Mouse (Mus musculus) limb, embryonic 12.5 days (tissue): ENCODE data around the gene Cdyl. TPM values are rescaled to one million over a fixed set of nuclear protein-coding genes. Genes with fewer than 3 reads are reported as not detected.

Experiments used
- ATAC-seq: fragments of 200-750 bp; cut with Nextera tagmentation; 2 replicates; pipeline ENCODE4 v1.8.0; 2017; ENCODE audit warnings: low read depth, moderate TSS enrichment; ENCODE audit not compliant: insufficient number of reproducible peaks, insufficient read depth, low FRiP score, low TSS enrichment
- H3K27ac ChIP-seq: fragments of 300-500 bp; sonication (generic); 2 replicates; pipeline ENCODE4 v1.5.1; 2016; ENCODE audit warnings: mild to moderate bottlenecking, moderate library complexity
- H3K27me3 ChIP-seq: fragments of 300-500 bp; sonication (generic); 2 replicates; pipeline ENCODE4 v1.6.1; 2016; ENCODE audit warnings: mild to moderate bottlenecking, moderate library complexity
- H3K36me3 ChIP-seq: fragments of 300-500 bp; sonication (generic); 2 replicates; pipeline ENCODE4 v1.6.1; 2016; ENCODE audit warnings: mild to moderate bottlenecking, moderate library complexity
- H3K4me1 ChIP-seq: fragments of 300-500 bp; sonication (generic); replicated peaks from 2 replicates; pipeline ENCODE4 v1.6.1; 2016
- H3K4me2 ChIP-seq: fragments of 300-500 bp; sonication (generic); 2 replicates; pipeline ENCODE4 v1.6.1; 2016; ENCODE audit warnings: mild to moderate bottlenecking, moderate library complexity
- H3K4me3 ChIP-seq: fragments of 300-500 bp; sonication (generic); replicated peaks from 2 replicates; pipeline ENCODE4 v1.5.1; 2016; ENCODE audit warnings: mild to moderate bottlenecking
- H3K9ac ChIP-seq: fragments of 300-500 bp; sonication (generic); replicated peaks from 2 replicates; pipeline ENCODE4 v1.6.1; 2016; ENCODE audit warnings: mild to moderate bottlenecking, moderate library complexity
- H3K9me3 ChIP-seq: fragments of 300-500 bp; sonication (generic); 2 replicates; pipeline ENCODE4 v1.6.1; 2016; ENCODE audit warnings: mild to moderate bottlenecking, moderate library complexity
- WGBS: fragments of 180-500 bp; shearing (Covaris S2); methylation state at CpG from one replicate; pipeline ENCODE4 v1.1.7; 2016; 5-methylcytosine and 5-hydroxymethylcytosine counted together
- polyA plus RNA-seq: library from polyadenylated mRNA; unstranded; fragments of >200 nt; fragmentation: Nextera tagmentation; extraction: Ambion mirVana; gene quantifications from 2 replicates; pipeline ENCODE4 v1.2.1, GENCODE M21; 2016

Gene Cdyl
- 20.7 and 21.3 TPM in 2 replicates for polyA plus RNA-seq

DNA sequence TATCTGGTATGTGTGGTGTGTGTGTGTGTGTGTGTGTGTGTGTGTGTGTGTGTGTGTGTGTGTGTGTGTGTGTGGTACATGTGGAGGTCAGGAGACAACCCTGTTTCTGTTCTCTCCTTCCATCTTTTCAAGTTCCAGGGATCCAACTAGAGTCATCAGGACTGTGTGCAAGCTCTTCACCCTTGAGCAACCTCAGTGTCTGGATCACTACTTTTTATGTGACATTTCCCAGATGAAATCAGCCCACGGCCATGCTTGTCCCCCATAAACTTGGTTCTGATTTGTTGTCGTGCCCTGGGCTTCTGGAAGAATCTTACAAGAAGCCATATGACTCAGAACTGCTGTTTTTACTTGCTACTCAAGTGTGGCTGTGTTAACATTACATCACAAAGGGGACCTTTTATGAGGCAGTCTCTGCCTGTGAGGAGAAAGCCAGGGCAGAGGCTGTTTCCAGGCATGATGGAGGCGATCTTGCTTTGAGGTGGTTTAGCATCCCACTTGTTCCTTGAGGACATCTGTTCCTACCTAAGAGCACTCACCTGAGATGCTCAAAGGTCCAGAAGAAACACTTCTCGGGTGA lies at the start of gene Cdyl:
Gene Cdyl (plus strand): TSS at position 428 of the 580 bp plus-strand sequence.
- 56% methylated on average over 4 of the region's 4 CpGs for WGBS

GRCm38 (mm10) chr13:35610718-35611117 lies 48.9 kb upstream of the Cdyl start:
- H3K4me3 ChIP-seq: no peak overlapping the region
- H3K9ac ChIP-seq: no peak overlapping the region
- H3K4me1 ChIP-seq: no peaks in the 10 kb centered on the region; the same call in 1 of the 2 replicates
- no peak overlapping the region for H3K27ac ChIP-seq
- H3K27me3 ChIP-seq: no peaks in the 10 kb centered on the region
- ATAC-seq: no peak
- no peak overlapping the region for H3K4me2 ChIP-seq
- no peaks in the 10 kb centered on the region for H3K36me3 ChIP-seq
- H3K9me3 ChIP-seq: no peaks in the 10 kb centered on the region

More for the DNA sequence above, at the start of gene Cdyl:
- Histone ChIP-seq H3K9ac (no peak within 1 kb of the TSS), H3K27ac (no peak within 1 kb of the TSS), H3K9me3 (no peaks in the 10 kb centered on the region), H3K27me3 (no peaks in the 10 kb centered on the region), H3K4me1 (no peaks in the 10 kb centered on the region; the same call in 1 of the 2 replicates), H3K36me3 (no peaks in the 10 kb centered on the region), H3K4me2 (no peak within 1 kb of the TSS), H3K4me3 (no peak within 1 kb of the TSS)
- ATAC-seq: no peak

GRCm38 (mm10) chr13:35612506-35612905 lies 47.1 kb upstream of the Cdyl start:
- no peak overlapping the region for H3K4me3 ChIP-seq
- no peak overlapping the region for H3K27ac ChIP-seq
- H3K9ac ChIP-seq: no peak overlapping the region
- H3K4me1 ChIP-seq: no peaks in the 10 kb centered on the region; the same call in 1 of the 2 replicates
- H3K36me3 ChIP-seq: no peaks in the 10 kb centered on the region
- no peaks in the 10 kb centered on the region for H3K27me3 ChIP-seq
- H3K9me3 ChIP-seq: no peaks in the 10 kb centered on the region
- WGBS: 86% methylated on average over 1 of the region's 1 CpGs
- ATAC-seq: no peak
- H3K4me2 ChIP-seq: no peak overlapping the region

DNA sequence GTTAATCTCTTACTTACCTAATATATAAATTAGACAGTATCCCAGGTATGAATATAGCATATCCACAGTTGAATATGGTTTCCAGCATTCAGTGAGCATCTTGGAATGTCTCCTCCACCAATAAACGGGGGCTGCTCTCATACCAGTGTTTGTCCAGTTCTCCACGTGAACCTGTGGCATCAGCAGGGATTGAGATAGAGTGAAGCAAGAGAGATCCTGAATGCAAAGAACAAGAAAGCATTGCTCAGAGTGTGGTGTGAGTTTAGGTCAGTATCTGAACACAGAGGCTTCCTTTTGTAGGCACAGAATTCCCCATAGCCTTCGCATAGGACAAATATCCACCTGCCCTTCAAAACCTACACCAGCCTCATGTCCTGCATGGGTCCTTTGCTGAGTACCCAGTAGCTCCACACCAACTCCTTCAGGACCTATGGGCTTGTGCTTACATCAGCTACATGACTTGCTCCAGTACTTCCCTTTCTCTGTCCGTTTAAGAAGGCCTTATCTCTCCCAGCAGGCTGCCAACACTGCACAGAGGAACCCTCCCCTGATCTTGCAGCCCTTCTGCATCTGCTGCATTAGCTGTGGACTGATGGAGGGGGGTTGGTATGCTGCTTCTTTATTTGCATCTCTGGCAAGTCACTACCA lies 44.7 kb upstream of the Cdyl start:
- H3K27me3 ChIP-seq: no peaks in the 10 kb centered on the region
- no peak overlapping the region for H3K4me2 ChIP-seq
- no peaks in the 10 kb centered on the region for H3K36me3 ChIP-seq
- ATAC-seq: no peak
- no peaks in the 10 kb centered on the region for H3K9me3 ChIP-seq
- no peaks in the 10 kb centered on the region for H3K4me1 ChIP-seq
- 75% methylated on average over 4 of the region's 4 CpGs for WGBS
- no peak overlapping the region for H3K4me3 ChIP-seq
- H3K27ac ChIP-seq: no peak overlapping the region
- no peak overlapping the region for H3K9ac ChIP-seq

GRCm38 (mm10) chr13:35616524-35617099 lies 43.0 kb upstream of the Cdyl start:
- no peak overlapping the region for H3K4me3 ChIP-seq
- no peak overlapping the region for H3K9ac ChIP-seq
- ATAC-seq: no peak
- 76% methylated on average over 4 of the region's 4 CpGs for WGBS
- no peak overlapping the region for H3K4me2 ChIP-seq
- no peaks in the 10 kb centered on the region for H3K4me1 ChIP-seq
- no peaks in the 10 kb centered on the region for H3K9me3 ChIP-seq
- no peaks in the 10 kb centered on the region for H3K27me3 ChIP-seq
- H3K27ac ChIP-seq: no peak overlapping the region
- no peaks in the 10 kb centered on the region for H3K36me3 ChIP-seq

DNA sequence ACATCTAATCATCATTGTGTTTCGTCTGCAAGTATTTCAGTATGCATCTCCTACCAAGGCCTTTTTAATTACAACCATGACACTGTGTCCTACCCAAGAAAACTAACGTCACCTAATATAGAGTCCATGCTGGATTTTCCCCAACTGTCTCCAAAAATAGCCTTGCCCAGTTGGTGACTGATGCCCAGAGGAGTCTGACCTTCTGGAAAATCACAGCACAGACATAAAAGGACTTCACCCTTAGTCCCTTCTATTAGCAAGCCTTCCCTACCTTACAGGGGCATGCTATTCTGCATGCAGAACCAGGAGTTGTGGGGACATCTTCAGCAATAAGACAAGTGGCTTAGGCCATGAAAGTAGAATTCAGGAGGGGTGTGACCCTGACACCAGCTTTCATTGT lies 40.3 kb upstream of the Cdyl start:
- WGBS: 80% methylated on average over 2 of the region's 2 CpGs

GRCm38 (mm10) chr13:35620756-35621155 lies 38.9 kb upstream of the Cdyl start:
- WGBS: 66% methylated on average over 1 of the region's 1 CpGs
- H3K4me1 ChIP-seq: no peaks in the 10 kb centered on the region
- H3K36me3 ChIP-seq: no peaks in the 10 kb centered on the region
- no peak for ATAC-seq
- no peaks in the 10 kb centered on the region for H3K27me3 ChIP-seq
- H3K27ac ChIP-seq: no peak overlapping the region
- no peak overlapping the region for H3K4me3 ChIP-seq
- H3K9me3 ChIP-seq: no peaks in the 10 kb centered on the region
- no peak overlapping the region for H3K4me2 ChIP-seq
- H3K9ac ChIP-seq: no peak overlapping the region

More for the DNA sequence above, 40.3 kb upstream of the Cdyl start:
- Histone ChIP-seq H3K4me2 (no peak overlapping the region), H3K27me3 (no peaks in the 10 kb centered on the region), H3K4me3 (no peak overlapping the region), H3K36me3 (no peaks in the 10 kb centered on the region), H3K4me1 (no peaks in the 10 kb centered on the region), H3K9me3 (no peaks in the 10 kb centered on the region), H3K27ac (no peak overlapping the region), H3K9ac (no peak overlapping the region)
- ATAC-seq: no peak

DNA sequence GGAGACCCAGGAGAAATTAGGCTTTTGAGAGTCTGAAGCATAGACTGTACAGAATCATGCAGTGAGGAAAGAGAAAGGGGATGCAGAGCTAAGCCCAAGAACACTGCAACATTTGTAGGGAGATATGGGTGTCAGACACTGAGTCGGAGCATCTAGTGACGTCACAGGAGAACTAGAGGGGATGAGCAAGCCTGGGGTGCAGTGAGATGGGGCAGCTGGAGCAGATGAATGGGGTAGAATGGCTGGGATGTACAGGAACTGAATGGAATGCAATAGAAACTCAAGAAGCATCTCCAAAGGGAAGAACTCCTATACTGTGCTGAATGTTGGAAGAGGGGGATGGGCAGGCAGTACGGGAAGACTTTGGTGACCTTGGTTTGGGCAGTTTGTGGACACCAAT lies 34.8 kb upstream of the Cdyl start:
- no peaks in the 10 kb centered on the region for H3K4me1 ChIP-seq
- WGBS: 89% methylated on average over 3 of the region's 3 CpGs
- H3K9ac ChIP-seq: no peak overlapping the region
- no peaks in the 10 kb centered on the region for H3K36me3 ChIP-seq
- no peaks in the 10 kb centered on the region for H3K9me3 ChIP-seq
- no peak overlapping the region for H3K27ac ChIP-seq
- H3K27me3 ChIP-seq: no peaks in the 10 kb centered on the region
- H3K4me2 ChIP-seq: no peak overlapping the region
- ATAC-seq: no peak
- H3K4me3 ChIP-seq: no peak overlapping the region

DNA sequence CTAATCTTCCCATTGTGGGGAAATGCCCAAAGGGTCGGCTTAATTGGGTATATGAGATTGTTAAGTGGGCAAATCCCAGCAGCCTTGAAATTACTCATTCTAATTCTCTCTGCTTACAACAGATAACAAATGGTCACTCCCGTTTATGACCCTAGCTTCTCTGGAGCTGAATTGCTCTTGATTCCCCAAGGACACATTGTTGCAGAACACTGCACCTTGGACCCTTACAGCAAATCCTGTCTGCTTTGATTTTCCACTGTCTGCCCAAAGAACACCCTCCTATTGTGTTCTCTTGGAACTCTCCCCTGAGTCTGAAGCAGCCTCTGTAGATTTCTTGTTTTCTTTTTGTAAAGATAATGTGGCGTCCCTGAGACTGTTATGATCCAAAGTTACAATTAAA lies 34.1 kb upstream of the Cdyl start:
- no peaks in the 10 kb centered on the region for H3K9me3 ChIP-seq
- no peak overlapping the region for H3K9ac ChIP-seq
- H3K27ac ChIP-seq: no peak overlapping the region
- ATAC-seq: no peak
- 53% methylated on average over 3 of the region's 3 CpGs for WGBS
- no peaks in the 10 kb centered on the region for H3K27me3 ChIP-seq
- no peak overlapping the region for H3K4me2 ChIP-seq
- no peaks in the 10 kb centered on the region for H3K4me1 ChIP-seq
- H3K36me3 ChIP-seq: no peaks in the 10 kb centered on the region
- no peak overlapping the region for H3K4me3 ChIP-seq

DNA sequence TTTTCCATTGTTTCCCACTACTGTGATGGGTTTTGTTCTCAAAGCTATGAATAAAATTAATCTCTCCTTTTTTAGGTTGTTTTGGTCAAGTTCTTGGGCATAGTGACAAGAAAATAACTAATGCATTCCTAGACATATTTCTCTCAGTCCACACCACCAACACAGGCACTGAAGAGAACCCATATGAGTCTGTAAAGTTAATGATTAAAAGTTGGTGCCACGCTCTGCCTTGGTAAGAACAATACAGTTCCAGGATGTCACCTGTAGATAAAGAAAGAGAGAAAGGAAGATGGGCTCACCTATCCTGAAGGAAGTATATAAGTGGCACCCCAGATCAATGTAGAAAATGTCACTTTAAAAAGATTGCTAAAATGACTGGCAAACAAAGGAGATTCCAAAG lies 32.3 kb upstream of the Cdyl start:
- Histone ChIP-seq H3K9me3 (no peaks in the 10 kb centered on the region), H3K27me3 (no peaks in the 10 kb centered on the region), H3K4me1 (no peaks in the 10 kb centered on the region), H3K9ac (no peak overlapping the region), H3K4me2 (no peak overlapping the region), H3K36me3 (no peaks in the 10 kb centered on the region), H3K27ac (no peak overlapping the region), H3K4me3 (no peak overlapping the region)
- ATAC-seq: no peak
- 88% methylated on average over 1 of the region's 1 CpGs for WGBS

DNA sequence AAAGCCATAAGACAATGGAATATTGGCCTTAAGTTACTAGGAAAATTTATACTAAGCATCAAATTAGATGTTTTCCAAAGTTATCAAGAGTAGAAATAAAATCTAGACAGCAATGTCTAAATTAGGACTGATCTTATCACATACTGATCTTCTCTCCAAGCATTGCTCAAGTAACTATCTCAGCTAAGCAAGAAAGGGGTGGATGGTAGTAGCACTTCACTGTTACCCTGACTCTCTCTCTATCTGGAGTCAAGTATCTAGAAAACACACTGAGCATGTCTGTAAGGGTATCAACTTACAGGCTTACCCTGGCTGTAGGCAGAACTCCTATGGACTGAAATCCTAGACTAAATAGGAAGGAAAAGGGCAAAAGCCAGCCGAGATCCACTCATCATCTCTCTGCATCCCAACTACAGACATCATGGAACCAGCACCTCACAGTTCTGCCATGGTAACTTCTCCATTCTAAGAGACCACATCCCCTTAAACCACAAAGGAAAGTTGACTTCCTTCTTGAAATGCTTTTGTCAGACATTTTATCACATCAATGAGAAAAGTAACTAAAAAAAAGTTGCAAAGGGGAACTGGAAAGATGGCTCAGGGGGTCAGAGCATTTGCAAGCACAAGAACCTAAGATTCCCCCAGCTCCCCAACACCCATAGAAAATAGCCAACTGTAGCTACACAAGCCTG lies 12.4 kb upstream of the Cdyl start:
- H3K4me3 ChIP-seq: no peak overlapping the region
- 90% methylated on average over 1 of the region's 1 CpGs for WGBS
- H3K36me3 ChIP-seq: no peaks in the 10 kb centered on the region
- no peaks in the 10 kb centered on the region for H3K4me1 ChIP-seq
- H3K9me3 ChIP-seq: 0 out of 2 replicates have a peak, but pooled peaks cover 6% of the 10 kb centered on the region
- H3K27ac ChIP-seq: no peak overlapping the region
- H3K27me3 ChIP-seq: no peaks in the 10 kb centered on the region
- H3K9ac ChIP-seq: no peak overlapping the region
- no peak for ATAC-seq
- H3K4me2 ChIP-seq: no peak overlapping the region
